Mouse (Mus musculus): ENCODE measurements at regions not wholly inside any gene's neighbourhood (a gene's known extent, or its start where the extent isn't known, plus 50 kb on each side); places are given as distances from the start of the nearest gene placed in this dataset.

- DNase-seq: no peak
Observed at GRCm38 (mm10) chr12:106504285-106504684, 494.3 kb downstream of the Vrk1 start.

DNA sequence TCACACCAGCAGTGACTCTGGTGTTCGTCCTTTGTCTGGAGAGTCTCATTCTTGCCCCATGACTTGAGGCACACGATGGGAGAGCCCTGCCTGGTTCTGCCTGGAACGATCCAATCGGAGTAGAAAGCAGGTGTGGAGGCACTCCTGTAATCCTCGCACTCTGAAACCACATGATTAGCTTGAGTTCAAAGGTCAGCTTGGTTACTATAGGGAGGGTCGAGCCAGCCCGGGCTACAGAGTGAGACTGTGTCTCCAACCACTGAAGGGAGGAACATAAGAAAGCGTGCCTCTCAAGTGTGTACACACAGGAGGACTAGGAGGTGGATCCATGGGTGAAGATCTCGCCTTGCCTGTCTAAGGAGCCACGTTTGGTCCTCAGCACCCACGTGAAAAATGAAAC, 504.0 kb downstream of the Vrk1 start:
- DNase-seq: no peak

DNA sequence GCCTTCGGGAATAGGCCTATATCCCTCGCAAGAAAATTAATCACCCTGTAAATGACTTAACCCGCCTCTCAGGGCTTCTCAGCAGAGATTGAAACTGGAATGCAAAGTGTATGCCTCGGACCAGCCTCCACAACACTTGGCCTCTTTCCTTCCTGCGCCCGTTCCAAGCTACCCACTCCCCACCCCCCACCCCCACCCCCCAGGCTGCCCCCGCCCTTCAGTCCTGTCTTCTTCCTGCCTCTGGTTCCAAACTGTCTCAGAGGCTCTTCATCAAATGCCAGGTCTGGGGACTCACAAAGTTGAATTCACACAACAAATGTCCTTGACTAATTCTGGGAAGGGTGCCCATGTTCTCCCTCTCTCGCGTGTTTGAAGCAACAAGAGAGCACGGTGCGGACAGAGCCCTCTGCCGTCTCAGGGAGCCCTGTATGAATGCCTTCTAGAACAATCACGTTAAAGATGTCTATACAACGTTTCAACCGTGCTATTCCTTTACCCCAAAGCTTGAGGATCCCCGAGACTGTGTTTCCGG, 505.3 kb downstream of the Vrk1 start:
- peak; percentile 59 to 60 for DNase-seq

GRCm38 (mm10) chr12:106519141-106519540, 509.1 kb downstream of the Vrk1 start:
- DNase-seq: no peak

GRCm38 (mm10) chr12:106524411-106524810, 514.4 kb downstream of the Vrk1 start:
- peak; percentile 19 to 31 for DNase-seq

DNA sequence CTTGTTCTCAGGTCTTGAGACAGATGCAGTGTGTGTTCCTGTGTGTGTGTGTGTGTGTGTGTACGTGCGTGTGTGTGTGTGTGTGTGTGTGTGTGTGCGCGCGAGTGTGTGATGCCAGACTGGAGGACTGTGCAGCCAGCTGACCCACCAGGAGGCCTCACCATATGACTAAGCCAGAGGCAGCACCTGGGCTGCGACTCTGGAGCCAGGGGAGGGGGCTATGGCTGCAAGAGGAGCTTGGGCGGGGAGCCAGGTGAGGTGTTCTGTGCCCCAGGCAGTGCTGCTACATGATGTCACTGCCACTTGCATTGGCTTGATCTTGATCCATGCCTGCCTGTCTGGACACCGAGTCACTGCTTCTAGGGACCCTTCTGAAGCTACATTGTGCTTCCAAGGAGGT, 517.1 kb downstream of the Vrk1 start:
- peak; percentile 72 to 78 for DNase-seq

- DNase-seq: peak; percentile 49 to 66
Observed at GRCm38 (mm10) chr12:106527699-106528434, 517.8 kb downstream of the Vrk1 start.

- DNase-seq: peak; percentile 25 to 27
Observed at GRCm38 (mm10) chr12:106528521-106528920, 518.5 kb downstream of the Vrk1 start.

- peak; percentile 67 to 79 for DNase-seq
Observed at GRCm38 (mm10) chr12:106529175-106529574, 519.1 kb downstream of the Vrk1 start.

- DNase-seq: no peak
Observed at GRCm38 (mm10) chr12:106535086-106535485, 525.1 kb downstream of the Vrk1 start.

DNA sequence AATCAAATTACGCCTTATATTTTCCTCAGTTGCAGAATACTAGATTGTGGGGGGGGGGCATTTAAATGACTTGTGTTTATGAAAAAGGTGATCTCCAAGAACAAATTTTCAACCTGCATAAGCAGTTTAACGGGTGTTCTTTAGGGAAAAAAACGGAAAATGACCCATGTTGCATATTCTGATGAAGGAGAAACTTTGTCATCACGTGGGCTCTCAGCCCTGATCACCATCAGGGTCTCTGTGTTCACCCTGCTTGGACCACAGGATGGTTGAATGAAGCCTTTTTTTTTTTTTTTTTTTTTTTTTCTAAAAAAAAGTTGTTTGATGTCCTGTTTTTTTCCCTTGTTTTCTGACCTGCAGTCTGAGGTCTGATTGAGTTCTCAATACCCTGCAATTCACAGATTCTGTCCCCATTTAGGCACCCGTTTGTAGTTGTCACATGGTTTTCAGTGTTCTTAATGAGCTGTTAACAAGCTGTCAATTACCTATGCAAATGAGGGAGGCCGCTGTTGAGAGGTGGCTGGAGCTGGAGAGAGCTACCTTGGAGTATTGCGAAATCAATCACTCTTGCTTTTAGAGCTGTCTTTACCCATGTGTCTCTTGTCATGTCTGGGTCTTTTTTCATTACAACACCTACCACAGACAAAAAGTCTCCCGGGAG, 525.7 kb downstream of the Vrk1 start:
- DNase-seq: no peak

GRCm38 (mm10) chr12:106536289-106536636, 526.2 kb downstream of the Vrk1 start:
- no peak for DNase-seq

DNA sequence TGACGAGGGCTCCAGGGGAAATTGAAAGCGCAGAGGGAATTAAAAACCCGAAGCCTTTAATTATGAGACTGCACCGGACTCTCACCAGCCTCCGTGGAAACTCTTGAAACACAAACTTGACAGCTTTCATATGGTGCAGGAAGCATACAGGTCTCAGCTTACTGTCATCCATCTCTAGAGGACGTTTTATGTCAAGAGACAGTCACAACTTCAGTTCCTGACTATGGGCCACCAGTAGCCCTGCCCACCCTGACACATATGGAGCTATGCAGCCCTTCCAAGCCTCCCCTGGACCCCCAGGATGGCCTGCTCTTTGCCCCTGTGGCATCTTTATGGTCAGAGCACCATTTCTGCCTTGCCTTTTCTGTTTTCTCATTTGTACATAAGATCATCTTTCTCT, 530.0 kb downstream of the Vrk1 start:
- no peak for DNase-seq

DNA sequence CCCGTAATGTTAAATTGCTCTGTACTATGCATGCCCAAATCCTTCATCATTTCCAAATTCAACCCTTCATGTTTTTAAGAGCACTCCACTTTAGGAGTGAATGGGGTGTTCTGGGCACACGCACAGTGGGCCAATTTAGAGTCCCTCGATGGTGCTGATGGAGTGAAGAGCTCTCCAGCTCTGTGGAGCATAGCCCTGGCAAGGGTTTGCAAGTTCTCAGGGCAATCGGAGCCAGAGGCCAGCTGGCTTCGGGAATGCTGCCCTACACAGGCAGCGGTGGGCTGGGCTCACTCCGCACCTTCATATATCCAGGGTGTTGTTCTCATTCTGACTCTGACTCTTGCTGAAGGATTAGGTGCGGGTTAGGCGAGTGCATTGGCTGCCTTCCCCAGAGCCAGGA, 549.5 kb downstream of the Vrk1 start:
- peak; percentile 55 to 67 for DNase-seq

DNA sequence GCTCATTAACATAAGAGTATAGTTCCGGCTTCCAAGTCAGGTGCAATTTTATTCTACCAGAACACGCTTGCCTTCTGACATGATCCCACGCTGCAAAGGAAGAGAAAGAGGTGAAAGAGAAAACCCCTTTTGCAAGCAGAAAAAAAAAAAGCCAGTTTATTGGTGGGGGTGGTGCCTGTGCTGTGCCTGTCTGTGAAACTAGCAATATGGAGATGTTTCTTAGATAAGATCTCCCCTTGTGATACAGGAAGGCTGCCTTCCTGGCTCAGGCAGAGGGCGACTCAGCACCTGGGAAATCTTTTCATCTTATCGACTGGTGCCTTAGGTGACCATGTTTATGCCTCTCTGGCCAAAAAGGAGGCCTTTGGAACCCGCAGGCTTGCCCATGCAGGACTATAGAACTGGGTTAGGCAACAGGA, 555.2 kb downstream of the Vrk1 start:
- peak; percentile 12 to 15 for DNase-seq

DNA sequence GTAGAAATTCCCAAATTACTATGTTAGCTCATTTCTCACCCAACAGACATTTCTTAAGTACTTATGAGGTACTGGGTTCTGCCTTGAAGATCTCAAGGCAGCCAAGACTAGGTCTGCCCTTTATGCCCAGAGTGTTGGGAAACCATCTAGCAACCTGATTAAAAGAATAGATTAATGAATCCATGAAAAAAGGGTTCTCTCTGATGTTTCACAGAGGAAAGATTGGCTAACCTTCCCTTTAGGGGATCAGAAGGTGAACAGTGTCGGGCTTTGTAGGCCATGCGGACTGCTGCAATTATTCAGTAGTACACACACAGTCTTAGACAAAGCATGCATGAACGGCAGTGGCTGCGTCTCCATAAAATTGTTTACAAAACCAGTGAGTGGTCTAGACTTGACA, 556.3 kb downstream of the Vrk1 start:
- no peak for DNase-seq

- DNase-seq: peak; percentile 17 to 32
Observed at GRCm38 (mm10) chr12:106567116-106567515, 557.1 kb downstream of the Vrk1 start.

DNA sequence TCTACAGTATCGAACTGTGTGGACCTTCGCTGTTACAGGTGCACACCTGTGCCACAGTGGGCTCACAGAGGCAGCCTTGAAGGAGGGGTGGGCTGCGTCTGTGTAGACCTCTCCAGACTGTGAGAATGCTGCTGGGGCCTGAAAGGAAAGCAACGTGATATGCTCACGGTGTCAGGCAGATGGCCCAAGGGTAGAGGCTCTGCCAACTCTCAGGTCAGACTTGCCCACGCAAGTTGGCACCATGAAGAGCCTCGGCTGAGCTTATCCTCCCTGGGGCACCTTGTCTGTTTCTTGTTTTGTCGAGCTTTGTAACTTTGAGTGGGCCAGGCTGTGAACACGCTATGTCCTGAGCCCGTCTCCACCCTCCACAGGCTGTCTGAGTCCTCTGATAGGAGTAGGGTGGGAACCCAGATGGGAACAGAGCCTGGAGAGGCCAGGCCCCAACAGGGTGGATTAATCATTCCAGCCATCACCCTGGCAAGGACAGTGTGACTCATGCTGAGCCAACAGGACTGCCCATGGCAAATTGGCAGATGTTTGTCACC, 558.6 kb downstream of the Vrk1 start:
- peak; percentile 38 to 45 for DNase-seq

DNA sequence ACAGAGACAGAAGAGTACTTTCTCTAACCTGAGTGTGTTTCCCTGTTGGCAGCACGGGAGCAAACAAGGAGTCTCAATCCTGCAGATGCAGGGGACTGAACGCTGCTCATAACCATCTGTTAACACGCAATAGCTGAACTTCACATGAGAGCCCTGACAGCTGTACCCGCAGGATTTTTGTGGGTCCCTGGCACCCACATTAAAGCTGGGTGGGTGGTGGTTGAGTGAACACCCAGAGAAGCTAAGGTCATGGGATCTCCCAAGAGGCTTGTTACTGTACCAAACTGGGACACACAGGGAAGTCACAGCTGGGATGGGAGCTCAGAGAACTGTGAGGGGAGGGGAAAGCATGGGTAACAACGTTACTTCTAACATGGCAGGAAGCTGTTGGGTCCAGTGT, 562.9 kb downstream of the Vrk1 start:
- DNase-seq: no peak

- no peak for DNase-seq
Observed at GRCm38 (mm10) chr12:106582760-106583159, 572.7 kb downstream of the Vrk1 start.

DNA sequence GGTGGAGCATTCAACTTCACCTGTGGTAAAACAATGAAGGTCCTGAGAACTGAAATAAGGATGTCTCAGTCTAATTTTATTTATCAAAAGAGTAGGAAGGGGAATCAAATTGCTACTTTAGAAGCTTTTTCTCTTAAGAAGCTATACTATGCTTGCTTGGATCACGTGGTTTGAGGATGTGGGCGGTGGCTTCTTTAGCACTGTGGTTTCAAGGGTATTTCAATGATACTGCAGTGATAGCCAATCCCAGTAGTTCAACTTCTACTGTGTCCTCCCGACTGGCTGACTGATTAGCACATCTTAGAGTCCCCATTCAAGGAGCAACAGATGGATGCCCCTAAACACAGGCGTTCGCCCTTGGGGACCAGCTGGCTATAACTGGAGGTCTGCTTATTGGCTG, 575.6 kb downstream of the Vrk1 start:
- no peak for DNase-seq

- no peak for DNase-seq
Observed at GRCm38 (mm10) chr12:106592686-106593085, 582.7 kb downstream of the Vrk1 start.

DNA sequence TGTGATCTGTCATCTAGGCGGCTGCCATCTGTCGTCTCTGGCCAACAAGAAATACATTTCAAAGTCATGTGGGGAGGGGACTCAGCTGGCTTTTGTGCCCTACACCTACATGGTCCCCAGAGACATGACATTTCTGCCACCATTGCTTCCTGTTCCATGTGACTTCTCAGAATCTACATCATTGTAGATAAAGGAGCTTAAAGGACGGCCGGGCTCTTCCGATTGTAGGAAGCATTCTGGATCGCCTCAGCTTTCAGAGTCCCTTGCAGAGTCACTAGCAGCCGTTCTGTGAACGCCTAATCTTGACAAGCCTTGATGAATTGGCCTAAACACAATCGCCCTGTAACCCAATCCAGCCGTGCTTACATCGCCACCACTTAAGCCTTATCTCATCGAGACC, 587.6 kb downstream of the Vrk1 start:
- peak; percentile 37 to 49 for DNase-seq

DNA sequence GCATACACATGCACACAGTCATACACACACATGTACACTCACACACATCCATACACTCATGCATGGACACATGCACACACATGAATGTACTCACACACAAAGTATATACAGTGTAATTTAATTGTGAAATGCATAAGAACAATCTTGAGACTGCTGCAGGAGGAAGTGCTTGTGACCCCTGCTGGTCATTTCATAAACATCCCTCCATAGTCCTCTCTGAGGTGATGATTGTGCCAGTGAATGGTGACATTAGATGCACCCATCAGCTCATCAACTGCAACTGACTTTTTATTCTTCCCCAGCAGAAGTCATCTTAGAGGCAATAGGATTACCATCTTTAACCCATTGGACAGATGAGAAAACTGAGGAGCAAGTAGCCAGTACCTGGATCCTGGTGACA, 597.2 kb downstream of the Vrk1 start:
- DNase-seq: no peak

Measured in cerebellum, postnatal 10 days (tissue).